Mouse (Mus musculus) G1E (cell line): Measurements from ENCODE around the gene Cbr4. TPM values are rescaled to one million over a fixed set of nuclear protein-coding genes. Genes with fewer than 3 reads are reported as not detected.

Source experiments
- ATAC-seq: 2 replicates; pipeline ENCODE4 v1.8.0; 2016; ENCODE audit warnings: mild to moderate bottlenecking; ENCODE audit not compliant: insufficient number of reproducible peaks, poor library complexity, low FRiP score, severe bottlenecking; ENCODE audit errors: extremely low read depth
- DNase-seq: peaks from one replicate; pipeline ENCODE4 v3.0.0; 2012; ENCODE audit warnings: low spot score
- H3K27me3 ChIP-seq: 2 replicates; pipeline ENCODE4 v1.6.1; 2012; ENCODE audit warnings: mild to moderate bottlenecking, low read length, inconsistent platforms; ENCODE audit not compliant: insufficient read depth
- H3K36me3 ChIP-seq: replicated peaks from 2 replicates; pipeline ENCODE3; 2012; ENCODE audit warnings: mild to moderate bottlenecking, inconsistent platforms
- H3K4me1 ChIP-seq: 2 replicates; pipeline ENCODE4 v1.6.1; 2012; ENCODE audit warnings: low read depth, low read length, inconsistent platforms, mixed read lengths; ENCODE audit not compliant: insufficient read depth
- H3K4me3 ChIP-seq: 2 replicates; pipeline ENCODE4 v1.5.1; 2012; ENCODE audit warnings: low read depth, mild to moderate bottlenecking, inconsistent platforms, low read length, moderate library complexity, mixed read lengths
- H3K9me3 ChIP-seq: replicated peaks from 2 replicates; pipeline ENCODE4 v1.6.1; 2012; ENCODE audit warnings: inconsistent platforms
- CTCF ChIP-seq: IDR thresholded peaks from 2 replicates; pipeline ENCODE4 v1.5.1; 2012; ENCODE audit warnings: low read depth, low read length, inconsistent platforms, mixed read lengths
- GATA1 ChIP-seq: IDR thresholded peaks from 2 replicates; pipeline ENCODE4 v1.6.1; 2012; ENCODE audit warnings: borderline replicate concordance, low read length, inconsistent platforms, mixed read lengths
- GATA2 ChIP-seq: IDR thresholded peaks from 2 replicates; pipeline ENCODE4 v1.6.1; 2012; ENCODE audit warnings: low read depth, low read length, inconsistent platforms, borderline replicate concordance
- POLR2AphosphoS5 ChIP-seq: IDR thresholded peaks from 2 replicates; pipeline ENCODE4 v1.6.1; 2012; ENCODE audit warnings: low read depth, low read length, inconsistent platforms; ENCODE audit not compliant: insufficient replicate concordance
- TAL1 ChIP-seq: conservative IDR thresholded peaks from 2 replicates; pipeline ENCODE4 v1.6.1; 2012; ENCODE audit warnings: low read depth, low read length, inconsistent platforms, mixed read lengths
- polyA plus RNA-seq: library from polyadenylated mRNA; stranded (reverse); fragments of >175 nt; gene quantifications from 2 replicates; pipeline ENCODE4 v1.2.3, GENCODE M21; 2012
- total RNA-seq, 2 experiments: library from RNA; stranded (forward) in 1 of 2; stranded (reverse) in 1 of 2; fragments of 200-1000 nt in 1 of 2; fragments of >200 nt in 1 of 2; fragmentation: Nextera tagmentation in 1 of 2; gene quantifications; 2 replicates each; pipeline ENCODE4 v1.2.3; 2014 to 2017

Gene Cbr4
- total and polyA plus RNA-seq, 3 experiments, result 1.7 to 84.7 (median 44.2) TPM

DNA sequence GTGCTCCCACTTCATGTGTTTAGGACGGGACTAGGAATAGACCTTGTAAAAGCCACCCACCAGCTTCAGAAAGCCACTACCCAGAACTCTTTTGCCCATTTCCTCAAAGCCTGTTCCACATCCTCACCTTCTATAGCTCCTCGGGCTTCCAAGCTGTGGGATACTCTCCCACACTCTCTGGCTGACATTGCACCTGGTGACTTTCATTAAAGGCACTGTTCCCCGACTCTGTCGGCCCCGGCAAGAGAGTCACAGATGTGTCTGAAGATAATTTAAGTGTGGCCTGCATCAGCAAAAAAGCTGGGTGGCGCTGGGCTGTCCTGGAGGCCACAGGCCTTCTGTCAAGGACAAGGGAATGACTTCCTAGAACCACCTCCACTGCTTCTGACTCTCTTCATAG, 64.7 kb downstream of the Cbr4 start:
- no peak for ATAC-seq
- H3K4me3 ChIP-seq, result no peak overlapping the region
- no peaks in the 10 kb centered on the region for H3K4me1 ChIP-seq
- no peak for TF ChIP-seq CTCF
- TF ChIP-seq GATA2, result no peak
- no peak for TF ChIP-seq GATA1
- no peak for TF ChIP-seq POLR2AphosphoS5
- no peak for TF ChIP-seq TAL1
- H3K27me3 ChIP-seq, result peaks cover 4% of the 10 kb centered on the region; the same call in 1 of the 2 replicates
- H3K9me3 ChIP-seq, result peaks cover 15% of the 10 kb centered on the region
- no peaks in the 10 kb centered on the region for H3K36me3 ChIP-seq
- DNase-seq, result no peak

DNA sequence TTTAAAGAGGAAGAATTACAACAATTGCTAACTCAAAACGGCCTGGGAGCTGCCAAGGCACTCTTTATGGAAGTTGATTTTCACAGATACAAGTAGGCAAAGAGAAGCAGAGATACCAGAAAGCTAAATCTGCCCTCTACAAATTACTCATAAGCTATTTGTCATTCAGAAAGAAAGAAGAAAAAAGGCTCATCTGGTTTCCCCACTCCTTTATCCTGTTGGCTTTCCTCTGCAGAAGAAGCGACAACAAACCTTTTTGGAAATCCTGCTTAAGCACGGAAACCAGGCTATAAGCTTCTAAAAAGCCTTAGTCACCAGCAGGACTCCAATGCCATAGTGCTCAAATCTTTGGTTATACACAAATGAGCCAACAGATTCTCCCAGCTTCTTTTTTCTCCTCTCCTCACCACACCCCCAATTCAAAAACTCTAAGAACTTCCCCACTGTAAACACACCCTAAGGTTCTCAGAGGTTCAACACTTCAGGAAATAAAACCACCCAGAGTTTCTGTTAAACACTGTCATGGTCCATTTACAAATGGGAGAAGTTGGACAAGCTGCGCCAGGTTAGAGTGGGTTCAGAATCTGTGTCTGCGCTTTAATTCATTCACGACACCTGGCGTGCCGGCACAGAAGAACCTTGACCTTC, 65.3 kb downstream of the Cbr4 start:
- TF ChIP-seq TAL1 (no peak), POLR2AphosphoS5 (no peak), CTCF (no peak), GATA2 (no peak), GATA1 (no peak)
- H3K36me3 ChIP-seq, result no peaks in the 10 kb centered on the region

DNA sequence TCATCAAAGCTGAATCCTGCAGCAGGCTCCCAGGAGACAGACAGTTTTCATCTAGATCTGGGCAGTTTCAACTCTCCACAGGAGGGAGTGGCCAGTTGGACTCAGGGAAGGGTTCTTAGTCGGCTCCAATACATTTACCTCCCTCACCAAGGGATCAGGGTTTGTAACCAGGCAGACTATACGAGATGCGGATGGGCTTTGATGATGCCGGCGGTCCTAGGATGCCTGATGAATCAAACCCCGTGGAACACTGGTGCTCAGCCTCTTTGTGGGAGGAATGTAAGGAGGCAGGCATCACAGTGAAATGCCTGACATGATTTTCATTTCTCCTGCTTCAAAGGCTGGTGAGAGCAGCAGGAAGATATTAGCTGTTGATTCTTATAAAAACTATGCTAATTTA, 67.8 kb downstream of the Cbr4 start:
- peaks cover 8% of the 10 kb centered on the region; the same call in 1 of the 2 replicates for H3K27me3 ChIP-seq
- no peak overlapping the region for H3K4me3 ChIP-seq
- H3K4me1 ChIP-seq, result no peaks in the 10 kb centered on the region
- no peaks in the 10 kb centered on the region for H3K36me3 ChIP-seq
- TF ChIP-seq TAL1 (no peak), POLR2AphosphoS5 (no peak), CTCF (no peak), GATA1 (no peak), GATA2 (no peak)
- H3K9me3 ChIP-seq, result no peaks in the 10 kb centered on the region
- DNase-seq (no peak), ATAC-seq (no peak)

More for the DNA sequence above, 65.3 kb downstream of the Cbr4 start:
- ATAC-seq (no peak), DNase-seq (no peak)
- H3K4me3 ChIP-seq, result no peak overlapping the region
- H3K9me3 ChIP-seq, result peaks cover 15% of the 10 kb centered on the region
- H3K4me1 ChIP-seq, result no peaks in the 10 kb centered on the region
- peaks cover 5% of the 10 kb centered on the region; the same call in 1 of the 2 replicates for H3K27me3 ChIP-seq

DNA sequence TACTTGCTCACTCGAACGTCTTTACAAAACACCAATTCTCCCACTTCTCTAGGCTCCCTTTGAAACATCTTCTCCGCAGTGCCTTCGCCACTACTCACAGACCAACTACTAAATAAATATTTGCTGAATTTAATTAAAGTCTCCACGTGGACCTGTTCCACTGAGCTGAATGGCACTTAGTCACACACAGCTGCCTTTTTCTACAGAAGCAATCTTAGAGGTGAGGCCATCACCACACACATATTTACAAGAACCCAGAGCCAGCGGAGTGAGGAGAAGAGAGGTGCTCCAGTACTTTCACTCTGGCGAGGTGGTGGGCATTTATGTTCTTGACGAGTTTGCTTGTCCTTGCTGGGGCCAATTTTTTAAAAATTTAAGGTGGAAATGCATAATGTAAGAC, 68.7 kb downstream of the Cbr4 start:
- no peak for DNase-seq
- Histone ChIP-seq H3K9me3 (no peaks in the 10 kb centered on the region), H3K4me1 (no peaks in the 10 kb centered on the region), H3K4me3 (no peak overlapping the region), H3K27me3 (peaks cover 11% of the 10 kb centered on the region; the same call in 1 of the 2 replicates), H3K36me3 (no peaks in the 10 kb centered on the region)
- no peak for ATAC-seq
- no peak for TF ChIP-seq GATA1
- no peak for TF ChIP-seq POLR2AphosphoS5
- no peak for TF ChIP-seq CTCF
- no peak for TF ChIP-seq GATA2
- no peak for TF ChIP-seq TAL1
